Mouse (Mus musculus): Measurements from ENCODE around the gene Nr1h3. TPM values are rescaled to one million over a fixed set of nuclear protein-coding genes. Genes with fewer than 3 reads are reported as not detected.

Gene Nr1h3
- total and polyA plus RNA-seq, 2 experiments from 2014 or later = 2.0 to 9.8 TPM

DNA sequence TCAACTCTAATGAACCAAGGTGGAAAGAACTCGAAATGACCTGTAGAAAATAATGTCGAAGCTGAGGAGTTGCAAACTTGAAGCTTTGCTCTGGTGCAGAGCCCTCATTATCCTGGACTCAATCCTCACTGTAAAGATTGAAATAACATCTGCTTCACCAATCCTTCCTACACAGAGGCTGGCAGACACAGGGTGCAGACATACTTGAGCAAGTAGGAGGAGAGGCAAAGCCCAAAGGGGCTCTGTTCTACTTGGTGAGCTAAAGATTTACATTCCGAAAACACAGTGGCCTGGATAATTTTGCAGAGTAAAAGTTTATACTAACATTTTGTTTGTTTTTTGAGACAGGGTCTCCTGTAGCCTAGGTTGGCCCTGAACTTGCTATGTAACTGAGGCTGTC is 3.7 kb downstream of the Nr1h3 start:
- ATAC-seq (ENCODE audit: insufficient read depth, low read depth) (no peak), DNase-seq (ENCODE audit: low spot score) (no peak)
- Histone ChIP-seq H3K27me3 (ENCODE audit: control insufficient read depth, insufficient read depth, low read length) (no peaks in the 10 kb centered on the region), H3K4me3 (ENCODE audit: low read depth, low read length) (no peak overlapping the region), H3K9ac (replicated peaks; ENCODE audit: low read depth, low read length) (no peak overlapping the region), H3K36me3 (replicated peaks; ENCODE audit: control insufficient read depth, insufficient read depth, low read length) (no peaks in the 10 kb centered on the region), H3K4me2 (ENCODE audit: low read depth, low read length) (no peak overlapping the region), H3K9me3 (replicated peaks; ENCODE audit: control insufficient read depth, low read length) (no peaks in the 10 kb centered on the region), H3K27ac (ENCODE audit: low read depth) (no peak overlapping the region), H3K4me1 (ENCODE audit: control insufficient read depth, insufficient read depth) (peaks cover 31% of the 10 kb centered on the region; the same call in 1 of the 2 replicates)
- WGBS = 80% methylated on average over 3 of the region's 3 CpGs
- no peak for TF ChIP-seq EP300 (IDR thresholded peaks at IDR 0.05; ENCODE audit: low read depth)
- no peak for TF ChIP-seq CTCF (IDR thresholded peaks at IDR 0.05; ENCODE audit: low read depth)

DNA sequence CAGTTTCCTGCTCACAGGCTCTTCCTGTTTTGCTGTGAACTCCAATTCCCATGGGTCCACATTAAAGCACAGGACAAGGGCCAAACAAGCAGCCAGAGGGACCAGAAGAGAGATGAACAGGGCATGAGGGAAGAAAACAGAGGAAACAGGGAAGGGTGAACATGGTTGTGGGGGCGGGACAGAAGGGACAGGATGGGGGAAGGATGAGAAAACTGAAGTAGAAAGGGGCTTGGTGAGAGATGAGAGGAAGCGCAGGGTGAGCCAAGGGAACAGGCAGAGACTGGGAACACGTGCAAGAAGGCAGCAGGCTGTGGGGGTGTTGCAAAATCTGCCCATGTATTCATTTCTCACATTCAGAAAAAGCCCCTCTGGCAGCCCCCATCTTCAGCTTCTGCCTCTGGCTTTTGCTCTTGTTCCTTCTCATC is 6.0 kb downstream of the Nr1h3 start:
- ATAC-seq (ENCODE audit: insufficient read depth, low read depth) (peak; percentile 24; the same call in 1 of the 2 replicates), DNase-seq (ENCODE audit: low spot score) (peak; percentile 39)
- H3K36me3 ChIP-seq (replicated peaks; ENCODE audit: control insufficient read depth, insufficient read depth, low read length) = no peaks in the 10 kb centered on the region
- H3K27me3 ChIP-seq (ENCODE audit: control insufficient read depth, insufficient read depth, low read length) = no peaks in the 10 kb centered on the region
- peak overlapping the region; percentile 30 for H3K27ac ChIP-seq (ENCODE audit: low read depth)
- WGBS = 52% methylated on average over 3 of the region's 3 CpGs
- H3K4me2 ChIP-seq (ENCODE audit: low read depth, low read length) = no peak overlapping the region
- H3K9me3 ChIP-seq (replicated peaks; ENCODE audit: control insufficient read depth, low read length) = no peaks in the 10 kb centered on the region
- TF ChIP-seq CTCF (IDR thresholded peaks at IDR 0.05; ENCODE audit: low read depth) (no peak), EP300 (IDR thresholded peaks at IDR 0.05; ENCODE audit: low read depth) (no peak)
- H3K4me1 ChIP-seq (ENCODE audit: control insufficient read depth, insufficient read depth) = peaks cover 16% of the 10 kb centered on the region; the same call in 1 of the 2 replicates
- no peak overlapping the region for H3K4me3 ChIP-seq (ENCODE audit: low read depth, low read length)
- H3K9ac ChIP-seq (replicated peaks; ENCODE audit: low read depth, low read length) = no peak overlapping the region

DNA sequence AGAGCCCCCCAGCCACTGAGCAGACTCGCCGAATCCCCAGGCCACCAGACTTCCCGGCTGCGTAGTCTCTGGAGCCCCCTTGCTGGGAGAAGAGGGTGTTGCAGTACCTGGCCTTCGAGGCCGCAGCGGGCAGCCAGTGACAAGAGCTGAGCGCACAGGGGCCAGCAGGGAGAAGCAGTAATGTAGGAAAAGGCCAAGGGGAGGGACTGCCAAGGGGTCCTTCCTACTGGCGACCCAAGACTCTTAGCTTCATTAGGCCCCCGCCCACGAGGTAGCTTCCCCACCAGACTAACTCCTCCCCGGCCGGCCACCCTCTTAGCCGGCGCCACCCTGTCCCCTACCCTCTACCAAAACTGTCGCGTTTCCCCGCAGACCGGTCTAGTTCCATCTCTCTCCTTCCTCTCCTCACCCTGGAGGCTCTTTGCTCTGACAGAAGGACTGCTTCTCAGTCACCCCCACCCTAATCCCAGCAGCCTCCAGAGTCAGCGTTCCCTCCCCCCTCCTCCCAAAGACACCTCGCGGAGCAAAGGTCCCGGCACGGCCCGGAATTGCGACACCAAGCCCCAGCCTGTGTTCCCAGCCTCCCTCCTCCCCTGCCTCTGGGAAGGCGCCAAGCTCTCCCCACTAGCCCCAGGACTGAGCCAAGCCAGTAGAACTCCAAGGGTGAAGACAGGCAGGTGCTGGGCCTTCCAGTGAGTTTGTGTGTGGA is 7.9 kb downstream of the Nr1h3 start:
- peak; percentile 89 for ATAC-seq (ENCODE audit: insufficient read depth, low read depth)
- H3K27me3 ChIP-seq (ENCODE audit: control insufficient read depth, insufficient read depth, low read length) = no peaks in the 10 kb centered on the region
- 3% methylated on average over 26 of the region's 27 CpGs for WGBS
- H3K9me3 ChIP-seq (replicated peaks; ENCODE audit: control insufficient read depth, low read length) = no peaks in the 10 kb centered on the region
- H3K4me2 ChIP-seq (ENCODE audit: low read depth, low read length) = peak overlapping the region; percentile 68
- peak; percentile 85 for DNase-seq (ENCODE audit: low spot score)
- peaks cover 14% of the 10 kb centered on the region; the same call in 1 of the 2 replicates for H3K4me1 ChIP-seq (ENCODE audit: control insufficient read depth, insufficient read depth)
- H3K36me3 ChIP-seq (replicated peaks; ENCODE audit: control insufficient read depth, insufficient read depth, low read length) = no peaks in the 10 kb centered on the region
- H3K9ac ChIP-seq (replicated peaks; ENCODE audit: low read depth, low read length) = peak overlapping the region; percentile 57
- peak overlapping the region; percentile 63 for H3K27ac ChIP-seq (ENCODE audit: low read depth)
- peak overlapping the region; percentile 41 for H3K4me3 ChIP-seq (ENCODE audit: low read depth, low read length)
- TF ChIP-seq EP300 (IDR thresholded peaks at IDR 0.05; ENCODE audit: low read depth) (no peak), CTCF (IDR thresholded peaks at IDR 0.05; ENCODE audit: low read depth) (peak; percentile 96)

DNA sequence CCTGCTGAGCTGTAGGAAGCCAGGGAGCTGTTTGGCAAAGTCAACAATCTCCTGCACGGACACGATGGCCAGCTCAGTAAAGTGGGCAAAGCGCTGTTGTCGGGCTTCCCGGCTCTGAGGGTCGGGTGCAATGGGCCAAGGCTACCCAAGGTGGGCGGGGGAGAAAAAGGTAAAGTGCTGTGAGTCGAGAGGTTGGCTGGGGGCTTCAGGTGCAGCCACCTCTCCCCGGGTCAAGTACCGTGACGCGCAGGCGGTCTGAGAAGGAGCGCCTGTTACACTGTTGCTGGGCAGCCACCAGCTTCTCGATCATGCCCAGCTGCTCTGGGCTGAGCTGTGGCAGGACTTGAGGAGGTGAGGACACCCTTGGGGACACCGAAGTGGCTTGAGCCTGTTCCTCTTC is 12.1 kb downstream of the Nr1h3 start:
- Histone ChIP-seq H3K9ac (replicated peaks; ENCODE audit: low read depth, low read length) (no peak overlapping the region), H3K9me3 (replicated peaks; ENCODE audit: control insufficient read depth, low read length) (no peaks in the 10 kb centered on the region), H3K27me3 (ENCODE audit: control insufficient read depth, insufficient read depth, low read length) (no peaks in the 10 kb centered on the region), H3K4me3 (ENCODE audit: low read depth, low read length) (no peak overlapping the region), H3K36me3 (replicated peaks; ENCODE audit: control insufficient read depth, insufficient read depth, low read length) (no peaks in the 10 kb centered on the region), H3K4me2 (ENCODE audit: low read depth, low read length) (no peak overlapping the region), H3K27ac (ENCODE audit: low read depth) (no peak overlapping the region), H3K4me1 (ENCODE audit: control insufficient read depth, insufficient read depth) (0 out of 2 replicates have a peak, but pooled peaks cover 8% of the 10 kb centered on the region)
- TF ChIP-seq CTCF (IDR thresholded peaks at IDR 0.05; ENCODE audit: low read depth) = no peak
- no peak for TF ChIP-seq EP300 (IDR thresholded peaks at IDR 0.05; ENCODE audit: low read depth)
- ATAC-seq (ENCODE audit: insufficient read depth, low read depth) (no peak), DNase-seq (ENCODE audit: low spot score) (no peak)
- WGBS = 87% methylated on average over 16 of the region's 16 CpGs

DNA sequence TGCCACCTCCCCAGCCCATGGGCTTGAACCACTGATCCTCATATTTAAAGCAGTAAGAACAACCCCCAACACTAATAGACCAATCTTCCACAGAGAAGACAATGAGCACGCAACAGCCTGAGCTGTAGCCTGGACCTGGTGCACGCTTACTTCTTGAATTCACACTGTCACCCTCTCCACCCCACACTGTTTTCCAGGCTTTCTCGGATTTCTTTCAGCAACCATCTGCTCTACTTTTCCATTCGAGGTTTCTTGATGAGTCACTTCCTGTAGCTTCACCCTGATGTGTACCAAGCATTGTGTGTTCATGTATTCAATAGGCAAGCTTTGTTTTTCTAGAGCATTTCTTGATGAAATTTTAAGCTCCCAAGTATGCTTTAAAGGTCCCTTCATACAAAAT is 15.2 kb downstream of the Nr1h3 start:
- TF ChIP-seq EP300 (IDR thresholded peaks at IDR 0.05; ENCODE audit: low read depth) = no peak
- no peak for TF ChIP-seq CTCF (IDR thresholded peaks at IDR 0.05; ENCODE audit: low read depth)
- WGBS = 49% methylated on average over 4 of the region's 4 CpGs
- H3K4me2 ChIP-seq (ENCODE audit: low read depth, low read length) = no peak overlapping the region
- no peak overlapping the region for H3K4me3 ChIP-seq (ENCODE audit: low read depth, low read length)
- H3K27ac ChIP-seq (ENCODE audit: low read depth) = no peak overlapping the region
- H3K9ac ChIP-seq (replicated peaks; ENCODE audit: low read depth, low read length) = no peak overlapping the region
- ATAC-seq (ENCODE audit: insufficient read depth, low read depth) = no peak
- H3K27me3 ChIP-seq (ENCODE audit: control insufficient read depth, insufficient read depth, low read length) = no peaks in the 10 kb centered on the region
- H3K4me1 ChIP-seq (ENCODE audit: control insufficient read depth, insufficient read depth) = no peaks in the 10 kb centered on the region
- H3K36me3 ChIP-seq (replicated peaks; ENCODE audit: control insufficient read depth, insufficient read depth, low read length) = no peaks in the 10 kb centered on the region
- no peaks in the 10 kb centered on the region for H3K9me3 ChIP-seq (replicated peaks; ENCODE audit: control insufficient read depth, low read length)
- DNase-seq (ENCODE audit: low spot score) = no peak

All from heart, postnatal 0 days (tissue).